Mouse (Mus musculus): ENCODE data around the gene Samd4.

DNA sequence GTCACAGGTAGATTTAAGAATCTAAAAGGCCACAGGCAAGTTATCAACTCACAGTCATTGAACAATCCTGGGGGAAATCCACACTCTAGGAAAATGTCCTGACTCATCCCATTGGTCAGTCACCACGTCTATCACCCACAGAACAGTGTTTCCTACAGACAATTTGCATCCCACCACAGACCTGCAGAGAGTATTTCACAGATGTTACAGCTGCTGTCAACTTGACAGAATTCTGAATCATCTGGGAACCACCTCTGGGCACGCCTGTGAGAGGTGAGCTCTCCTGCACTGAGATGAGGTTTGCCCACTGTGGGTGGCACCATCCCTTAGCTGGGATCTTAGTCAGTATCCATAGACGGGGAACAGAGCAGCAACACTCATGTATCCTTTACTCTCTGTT, 224.8 kb downstream of the Samd4 start:
- TF ChIP-seq CTCF (IDR thresholded peaks at IDR 0.05; ENCODE audit: low read depth, low read length) (no peak), POLR2A (IDR thresholded peaks at IDR 0.05; ENCODE audit: extremely low read depth, insufficient read depth, low read length) (no peak)
